Mouse (Mus musculus): Measurements from ENCODE around the gene Dlg2. TPM values are rescaled to one million over a fixed set of nuclear protein-coding genes. Genes with fewer than 3 reads are reported as not detected.

Gene Dlg2
- total RNA-seq, 2 experiments from 2014 or later, result 1.9 to 3.1 TPM

- intact Hi-C loops (cut with DNase I), result loop anchor here (5.0 kb wide), 1 partner anchor 202 kb away; no protein-coding TSS in a partner anchor
- no peak for DNase-seq
Observed at GRCm38 (mm10) chr7:91429712-91430275, 953.3 kb downstream of the Dlg2 start.

GRCm38 (mm10) chr7:91431594-91432240 is 955.2 kb downstream of the Dlg2 start:
- intact Hi-C loops (cut with DNase I), result loop anchor here (5.0 kb wide), 1 partner anchor 204 kb away; no protein-coding TSS in a partner anchor
- peak; percentile 7 to 22 for DNase-seq

- intact Hi-C loops (cut with DNase I), result loop anchor here (5.0 kb wide), 1 partner anchor 205 kb away; no protein-coding TSS in a partner anchor
- no peak for DNase-seq
Observed at GRCm38 (mm10) chr7:91432563-91432962, 956.1 kb downstream of the Dlg2 start.

- intact Hi-C loops (cut with DNase I), result loop anchor here (5.0 kb wide), 1 partner anchor 207 kb away; no protein-coding TSS in a partner anchor
- DNase-seq, result no peak
Observed at GRCm38 (mm10) chr7:91434739-91435138, 958.3 kb downstream of the Dlg2 start.

- DNase-seq, result no peak
- intact Hi-C loops (cut with DNase I), result no loop called here
Observed at GRCm38 (mm10) chr7:91440326-91440725, 963.9 kb downstream of the Dlg2 start.

GRCm38 (mm10) chr7:91442447-91443376 is 966.2 kb downstream of the Dlg2 start:
- intact Hi-C loops (cut with DNase I), result no loop called here

GRCm38 (mm10) chr7:91443377-91443714 is 966.9 kb downstream of the Dlg2 start:
- DNase-seq, result no peak
- intact Hi-C loops (cut with DNase I), result no loop called here

More at GRCm38 (mm10) chr7:91442447-91443376, 966.2 kb downstream of the Dlg2 start:
- no peak for DNase-seq

- intact Hi-C loops (cut with DNase I), result no loop called here
- no peak for DNase-seq
Observed at GRCm38 (mm10) chr7:91443913-91444312, 967.4 kb downstream of the Dlg2 start.

- intact Hi-C loops (cut with DNase I), result no loop called here
Observed at GRCm38 (mm10) chr7:91444728-91445127, 968.3 kb downstream of the Dlg2 start.

GRCm38 (mm10) chr7:91456796-91457195 is 980.3 kb downstream of the Dlg2 start:
- intact Hi-C loops (cut with DNase I), result loop anchor here (1.0 to 2.0 kb wide), 2 partner anchors 569 to 636 kb away; no protein-coding TSS in a partner anchor
- DNase-seq, result no peak

More at GRCm38 (mm10) chr7:91444728-91445127, 968.3 kb downstream of the Dlg2 start:
- no peak for DNase-seq

GRCm38 (mm10) chr7:91457207-91457606 is 980.7 kb downstream of the Dlg2 start:
- intact Hi-C loops (cut with DNase I), result loop anchor here (1.0 to 2.0 kb wide), 2 partner anchors 568 to 636 kb away; no protein-coding TSS in a partner anchor
- peak; percentile 6 to 17 for DNase-seq

- intact Hi-C loops (cut with DNase I), result no loop called here
Observed at GRCm38 (mm10) chr7:91461352-91461751, 984.9 kb downstream of the Dlg2 start.

GRCm38 (mm10) chr7:91463256-91463655 is 986.8 kb downstream of the Dlg2 start:
- intact Hi-C loops (cut with DNase I), result no loop called here
- DNase-seq, result no peak

More at GRCm38 (mm10) chr7:91461352-91461751, 984.9 kb downstream of the Dlg2 start:
- no peak for DNase-seq

GRCm38 (mm10) chr7:91467061-91467460 is 990.6 kb downstream of the Dlg2 start:
- intact Hi-C loops (cut with DNase I), result no loop called here
- DNase-seq, result no peak

GRCm38 (mm10) chr7:91479145-91479544 is 1002.7 kb downstream of the Dlg2 start:
- no peak for DNase-seq
- intact Hi-C loops (cut with DNase I), result no loop called here

GRCm38 (mm10) chr7:91481574-91482197 is 1005.2 kb downstream of the Dlg2 start:
- intact Hi-C loops (cut with DNase I), result no loop called here
- no peak for DNase-seq

GRCm38 (mm10) chr7:91493234-91493633 is 1016.8 kb downstream of the Dlg2 start:
- intact Hi-C loops (cut with DNase I), result no loop called here
- DNase-seq, result no peak

- intact Hi-C loops (cut with DNase I), result no loop called here
Observed at GRCm38 (mm10) chr7:91495526-91495925, 1019.1 kb downstream of the Dlg2 start.

GRCm38 (mm10) chr7:91511119-91511518 is 1034.6 kb downstream of the Dlg2 start:
- intact Hi-C loops (cut with DNase I), result no loop called here
- no peak for DNase-seq

More at GRCm38 (mm10) chr7:91495526-91495925, 1019.1 kb downstream of the Dlg2 start:
- DNase-seq, result no peak

- intact Hi-C loops (cut with DNase I), result no loop called here
- DNase-seq, result no peak
Observed at GRCm38 (mm10) chr7:91514445-91514844, 1038.0 kb downstream of the Dlg2 start.
